Mouse (Mus musculus): ENCODE results near the gene Lingo3. TPM values are rescaled to one million over a fixed set of nuclear protein-coding genes. Genes with fewer than 3 reads are reported as not detected.

Gene Lingo3
- polyA plus RNA-seq, 1 experiment = not detected

- TF ChIP-seq GATA1 (IDR thresholded peaks at IDR 0.05; ENCODE audit: low read length) = no peak
These were observed 14.2 kb downstream of the Lingo3 start for GRCm38 (mm10) chr10:80829359-80830278.

- TF ChIP-seq GATA1 (IDR thresholded peaks at IDR 0.05; ENCODE audit: low read length) = no peak
These were observed 15.9 kb downstream of the Lingo3 start for GRCm38 (mm10) chr10:80827870-80828420.

GRCm38 (mm10) chr10:80827063-80827869, 16.6 kb downstream of the Lingo3 start:
- TF ChIP-seq GATA1 (IDR thresholded peaks at IDR 0.05; ENCODE audit: low read length) = no peak

GRCm38 (mm10) chr10:80826151-80827062, 17.4 kb downstream of the Lingo3 start, which contains the start of gene Oaz1:
Gene Oaz1, plus strand, starts transcription at chr10:80826656.
- no peak for TF ChIP-seq GATA1 (IDR thresholded peaks at IDR 0.05; ENCODE audit: low read length)

GRCm38 (mm10) chr10:80824827-80825226, 19.0 kb downstream of the Lingo3 start:
- TF ChIP-seq GATA1 (IDR thresholded peaks at IDR 0.05; ENCODE audit: low read length) = no peak

GRCm38 (mm10) chr10:80823847-80824643, 19.8 kb downstream of the Lingo3 start:
- no peak for TF ChIP-seq GATA1 (IDR thresholded peaks at IDR 0.05; ENCODE audit: low read length)

- TF ChIP-seq GATA1 (IDR thresholded peaks at IDR 0.05; ENCODE audit: low read length) = no peak
These were observed 20.5 kb downstream of the Lingo3 start for GRCm38 (mm10) chr10:80823316-80823715.

GRCm38 (mm10) chr10:80822528-80822927, 21.3 kb downstream of the Lingo3 start:
- no peak for TF ChIP-seq GATA1 (IDR thresholded peaks at IDR 0.05; ENCODE audit: low read length)

- TF ChIP-seq GATA1 (IDR thresholded peaks at IDR 0.05; ENCODE audit: low read length) = no peak
These were observed 21.8 kb downstream of the Lingo3 start for GRCm38 (mm10) chr10:80821991-80822390.

- TF ChIP-seq GATA1 (IDR thresholded peaks at IDR 0.05; ENCODE audit: low read length) = no peak
These were observed 24.4 kb downstream of the Lingo3 start for GRCm38 (mm10) chr10:80819406-80819805.

- TF ChIP-seq GATA1 (IDR thresholded peaks at IDR 0.05; ENCODE audit: low read length) = no peak
These were observed 25.1 kb downstream of the Lingo3 start for GRCm38 (mm10) chr10:80818599-80819281.

GRCm38 (mm10) chr10:80817164-80817563, 26.7 kb downstream of the Lingo3 start:
- no peak for TF ChIP-seq GATA1 (IDR thresholded peaks at IDR 0.05; ENCODE audit: low read length)

GRCm38 (mm10) chr10:80814800-80815199, 29.0 kb downstream of the Lingo3 start:
- no peak for TF ChIP-seq GATA1 (IDR thresholded peaks at IDR 0.05; ENCODE audit: low read length)
